In genomic region chr11:75660941-75661800, GRCm38 (mm10) we compare ENCODE assay signal across 20 mouse cellular contexts.
"Had no signal": no experiment of that assay in that cellular context is flagged by ENCODE, and none has a peak within 500 bp of the region (broad histone marks: within the 10 kb centered on the region; RNA-seq: fewer than 3 reads in every experiment).

No protein-coding gene starts in this region.

- DNase-seq: kidney, adult 11 months; kidney, adult 8-10 months; kidney, postnatal 25 days; layer of hippocampus, postnatal 36 days; lung, embryonic 14.5 days; right cerebral cortex, adult 18-20 months; right cerebral cortex, postnatal 14 days; right cerebral cortex, postnatal 4 days; thymus, postnatal 36 days had no signal

- H3K4me3 ChIP-seq: intestine, embryonic 15.5 days; left cerebral cortex, adult 2 months; midbrain, embryonic 12.5 days; midbrain, embryonic 15.5 days; neural tube, embryonic 12.5 days; neural tube, embryonic 15.5 days had no signal

- ATAC-seq: intestine, embryonic 15.5 days; lung, postnatal 0 days; midbrain, embryonic 15.5 days had no signal

- H3K36me3 ChIP-seq: midbrain, embryonic 15.5 days had no signal

- H3K9ac ChIP-seq: intestine, embryonic 15.5 days; liver, embryonic 14.5 days; lung, embryonic 14.5 days; midbrain, embryonic 12.5 days; midbrain, embryonic 15.5 days; neural tube, embryonic 12.5 days; neural tube, embryonic 15.5 days had no signal

- H3K9me3 ChIP-seq: intestine, embryonic 15.5 days; midbrain, embryonic 12.5 days; midbrain, embryonic 15.5 days; neural tube, embryonic 12.5 days; neural tube, embryonic 15.5 days had no signal

- H3K4me2 ChIP-seq: intestine, embryonic 15.5 days; lung, embryonic 14.5 days; midbrain, embryonic 12.5 days; midbrain, embryonic 15.5 days; neural tube, embryonic 12.5 days; neural tube, embryonic 15.5 days had no signal

- H3K27me3 ChIP-seq: intestine, embryonic 15.5 days; midbrain, embryonic 15.5 days; neural tube, embryonic 15.5 days had no signal

- H3K27ac ChIP-seq: intestine, embryonic 15.5 days; kidney, postnatal 0 days; left cerebral cortex, adult 2 months; liver, embryonic 14.5 days; macrophage; midbrain, embryonic 12.5 days; midbrain, embryonic 15.5 days; neural tube, embryonic 12.5 days; neural tube, embryonic 15.5 days; stomach, postnatal 0 days had no signal
